Mouse (Mus musculus) c-Kit-negative CD71-positive TER-119-positive erythroid progenitor cells, embryonic 14.5 days (primary cell): ENCODE results near the gene Rbm42.

Experiments used
- DNase-seq: peaks from one replicate; pipeline ENCODE4 v3.0.0-alpha.2; 2013; ENCODE audit warnings: low read depth, low spot score

Rbm42 gene

GRCm38 (mm10) chr7:30618658-30619057 lies 31.5 kb downstream of the Rbm42 start:
- DNase-seq, result no peak

DNA sequence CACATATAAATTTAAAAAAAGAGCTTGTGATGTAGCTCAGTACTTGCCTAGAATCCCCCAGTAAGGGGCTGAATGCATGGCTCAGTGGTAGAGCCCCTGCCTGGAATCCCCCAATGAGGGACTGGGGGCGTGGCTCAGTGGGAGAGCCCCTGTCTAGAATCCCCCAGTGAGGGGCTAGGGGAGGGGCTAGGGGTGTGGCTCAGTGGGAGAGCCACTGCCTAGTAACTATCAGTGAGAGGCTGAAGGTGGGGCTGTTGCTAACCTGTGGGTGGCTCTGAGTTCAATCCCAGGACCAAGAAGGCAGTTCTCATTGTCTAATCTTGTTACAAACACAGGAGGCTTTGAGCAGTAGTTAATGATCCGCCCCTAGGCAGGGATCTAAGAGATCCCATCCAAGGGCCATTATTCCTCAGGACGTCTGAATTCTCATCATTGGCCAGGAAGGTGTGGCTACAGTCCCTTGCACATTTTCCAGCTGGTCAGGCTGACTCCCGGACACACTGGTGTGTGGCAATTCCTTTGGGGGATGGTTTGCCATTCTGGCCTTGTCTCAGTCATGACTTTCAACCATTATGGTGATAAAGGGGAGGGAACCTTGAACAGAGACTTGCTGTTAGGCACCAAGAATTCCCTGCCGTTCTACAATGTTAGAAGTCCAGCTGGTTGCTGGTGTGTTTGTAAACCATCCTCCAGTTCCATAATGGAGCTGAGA lies 34.9 kb downstream of the Rbm42 start:
- no peak for DNase-seq

GRCm38 (mm10) chr7:30614454-30614853 lies 35.7 kb downstream of the Rbm42 start:
- DNase-seq, result no peak

DNA sequence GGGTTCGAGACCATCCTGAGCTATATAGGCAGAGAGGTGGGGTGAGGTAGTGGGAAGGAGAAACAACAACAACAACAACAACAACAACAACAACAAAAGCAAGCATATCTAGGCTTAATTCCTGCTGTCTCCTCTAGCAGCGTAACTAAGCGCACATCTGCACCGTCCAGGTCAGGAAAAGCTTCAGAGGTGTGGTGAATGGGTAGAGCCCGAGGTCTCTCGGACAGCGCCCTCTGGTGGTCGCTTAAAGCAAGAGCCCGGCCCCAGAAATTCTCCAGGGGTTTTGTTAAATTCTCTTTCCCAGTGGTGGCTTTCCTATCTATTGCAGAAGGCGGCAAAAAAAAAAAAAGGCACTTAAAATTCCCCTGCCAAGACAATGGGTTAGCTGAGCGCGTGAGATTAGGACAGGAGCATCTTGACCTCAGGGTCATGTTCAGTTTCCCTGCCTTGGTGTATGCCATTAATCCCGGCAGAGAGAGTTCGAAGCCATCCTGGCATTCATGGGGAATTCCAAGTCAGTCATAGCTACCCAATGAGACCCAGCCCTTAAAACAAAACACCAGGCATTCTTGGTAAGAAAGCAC lies 36.5 kb downstream of the Rbm42 start:
- DNase-seq, result peak; percentile 49

DNA sequence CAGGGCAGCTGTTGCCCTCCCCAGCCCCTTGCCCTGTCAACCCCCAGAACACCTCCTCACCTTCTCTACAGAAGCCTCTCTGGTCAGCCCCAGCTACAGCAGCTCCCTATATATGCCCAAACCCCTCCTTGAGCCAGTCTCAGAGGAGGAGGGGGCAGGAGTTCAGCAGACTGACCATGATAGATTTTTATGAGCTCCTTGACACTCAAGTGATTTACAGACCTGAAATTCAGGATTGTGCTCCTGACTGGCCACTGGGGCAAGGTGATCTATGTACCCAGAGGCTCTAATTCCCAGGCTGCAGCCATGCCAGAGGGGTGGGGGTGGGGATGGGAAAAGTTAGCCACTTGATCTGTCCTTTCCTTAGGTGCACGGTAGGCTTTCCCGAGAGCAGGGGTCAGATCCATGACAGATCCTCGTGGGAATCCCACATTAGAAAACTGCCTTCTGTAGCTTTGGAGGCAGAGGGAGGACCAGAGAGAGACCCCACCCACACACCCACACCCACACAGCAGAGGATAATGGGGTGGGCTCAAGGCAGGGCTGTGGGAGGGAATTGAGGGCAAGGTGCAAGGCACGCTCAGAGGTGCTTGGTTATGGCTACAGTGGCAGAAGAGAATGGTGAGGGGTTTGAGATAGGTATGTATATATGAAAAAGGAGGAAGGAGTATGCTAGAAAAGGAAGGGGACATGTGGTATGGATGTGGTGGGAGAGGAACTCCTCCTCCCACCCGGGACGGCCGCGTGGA lies 37.3 kb downstream of the Rbm42 start, which contains the start of gene Upk1a:
Gene Upk1a (minus strand): TSS at position 194 of the 749 bp plus-strand sequence.
- no peak for DNase-seq

GRCm38 (mm10) chr7:30610043-30610442 lies 40.1 kb downstream of the Rbm42 start:
- DNase-seq, result no peak

DNA sequence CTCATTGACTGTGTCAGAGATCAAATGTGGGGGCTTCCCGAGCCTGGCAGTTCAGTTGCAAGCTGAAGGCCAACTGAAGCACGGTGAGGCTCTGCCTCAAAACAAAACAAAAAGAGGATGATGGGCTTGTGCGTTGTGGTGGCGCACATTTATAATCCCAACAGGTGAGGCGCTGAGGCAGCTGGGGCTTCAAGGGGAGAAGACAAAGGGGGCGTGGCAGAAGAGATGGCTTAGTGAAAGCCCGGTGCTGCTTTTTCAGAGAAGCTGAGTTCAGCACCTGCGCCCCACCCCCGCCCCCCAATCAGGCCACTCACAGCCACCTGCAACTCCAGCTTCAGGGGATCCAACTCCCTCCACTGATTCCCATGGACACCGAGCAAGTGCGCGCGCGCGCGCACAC lies 41.6 kb downstream of the Rbm42 start:
- no peak for DNase-seq

- DNase-seq, result no peak
Measured at GRCm38 (mm10) chr7:30607706-30608309, 42.3 kb downstream of the Rbm42 start.

DNA sequence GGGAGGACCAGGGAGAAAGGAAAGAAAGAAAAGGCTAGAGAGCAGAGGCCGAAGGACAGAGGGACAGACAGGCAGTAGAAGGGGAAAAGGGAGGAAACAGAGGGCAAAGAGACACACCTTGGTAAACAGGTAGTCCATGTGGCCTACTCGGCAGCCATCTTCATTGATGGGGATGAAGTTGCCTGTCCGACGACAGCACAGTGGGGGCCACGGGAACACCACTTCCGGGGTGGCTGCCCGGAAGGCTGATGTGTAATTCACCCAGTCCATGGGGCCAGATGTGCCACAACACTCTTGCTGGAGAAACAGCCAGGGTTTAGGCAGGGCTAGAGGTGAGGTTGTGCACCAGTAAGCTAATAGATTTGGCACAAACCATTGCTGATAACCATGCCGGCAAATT lies 45.2 kb downstream of the Rbm42 start:
- DNase-seq, result no peak

DNA sequence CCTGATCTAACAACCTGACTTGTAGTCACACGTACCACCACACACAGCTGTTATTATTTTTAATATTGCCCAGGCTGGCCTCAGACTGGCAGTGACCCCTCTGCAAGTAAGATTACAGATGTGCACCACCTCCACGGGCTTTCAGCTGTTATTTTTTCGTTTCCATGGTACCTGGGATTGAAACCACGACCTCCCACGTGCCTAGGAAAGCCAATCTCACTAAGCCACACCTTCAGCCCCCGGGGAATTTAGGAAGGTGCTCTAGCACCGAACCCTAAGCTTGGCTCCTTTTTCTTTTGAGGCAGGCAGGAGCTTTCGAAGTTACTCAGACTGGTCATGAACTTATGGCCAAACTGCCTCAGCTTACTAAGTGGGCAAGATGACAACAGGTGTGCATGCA lies 45.7 kb downstream of the Rbm42 start:
- DNase-seq, result no peak

- DNase-seq, result no peak
Measured at GRCm38 (mm10) chr7:30602583-30602982, 47.5 kb downstream of the Rbm42 start.

- no peak for DNase-seq
Measured at GRCm38 (mm10) chr7:30600651-30601050, 49.5 kb downstream of the Rbm42 start.

- DNase-seq, result peak; percentile 66
Measured at GRCm38 (mm10) chr7:30599933-30600353, 50.2 kb downstream of the Rbm42 start.

DNA sequence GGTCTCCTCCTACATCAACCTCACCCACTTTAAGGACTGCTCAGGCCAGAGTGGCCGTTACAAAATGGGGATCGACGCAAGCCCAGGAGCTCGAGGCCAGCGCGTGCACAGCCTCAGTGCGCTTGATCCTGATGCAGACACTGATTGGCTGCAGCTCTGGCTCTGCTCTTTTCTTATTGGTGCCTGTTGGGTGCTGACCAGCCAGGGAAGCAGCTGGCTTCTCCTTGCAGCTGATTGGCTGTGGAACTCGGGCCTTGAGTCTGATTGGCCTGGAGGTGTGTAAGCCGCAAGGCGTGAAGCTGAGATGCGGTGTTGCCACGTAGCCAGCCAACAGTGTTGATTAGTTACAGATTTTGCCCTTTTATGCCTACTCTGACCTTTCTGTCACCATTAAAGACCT lies 51.3 kb downstream of the Rbm42 start, which contains the start of gene Zbtb32:
Gene Zbtb32 (minus strand): TSS at position 124 of the 400 bp plus-strand sequence.
- DNase-seq, result no peak

DNA sequence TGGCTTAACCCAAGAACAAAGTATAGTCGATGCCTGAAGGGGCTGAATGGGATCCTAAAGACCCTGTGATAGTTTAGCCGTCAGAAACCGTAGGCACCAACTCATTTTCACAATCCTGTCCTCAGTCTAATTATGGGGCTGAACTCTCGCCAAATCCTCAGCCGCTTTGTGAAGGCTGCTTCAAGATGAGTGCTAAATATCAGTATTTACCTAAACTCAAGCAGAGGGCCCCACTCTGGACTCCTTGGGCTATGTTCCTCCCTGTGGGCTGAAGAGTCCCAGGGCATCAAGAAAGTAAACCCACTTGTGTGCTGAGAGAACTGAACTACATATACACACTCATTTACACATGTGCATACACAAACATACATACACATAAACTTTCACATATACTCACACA lies 53.3 kb downstream of the Rbm42 start:
- DNase-seq, result no peak

DNA sequence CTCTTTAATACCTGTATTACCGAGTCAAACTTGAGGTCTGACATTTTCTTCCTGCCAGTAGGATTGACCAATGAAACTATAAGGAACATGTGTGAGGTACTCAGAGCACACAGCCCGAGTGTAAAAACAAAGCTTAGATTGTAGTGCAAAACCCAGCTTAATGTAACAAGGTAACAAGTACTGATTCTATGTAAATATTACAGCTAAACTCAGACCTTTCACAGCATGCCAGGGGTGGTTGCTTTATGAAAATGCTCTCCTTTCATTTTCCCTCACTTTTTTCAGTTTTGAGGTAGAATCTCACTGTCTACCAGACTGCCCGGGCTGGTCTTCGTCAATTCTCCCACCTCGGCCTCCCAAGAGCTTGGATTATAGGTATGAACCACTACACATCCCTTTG lies 54.0 kb downstream of the Rbm42 start:
- no peak for DNase-seq

DNA sequence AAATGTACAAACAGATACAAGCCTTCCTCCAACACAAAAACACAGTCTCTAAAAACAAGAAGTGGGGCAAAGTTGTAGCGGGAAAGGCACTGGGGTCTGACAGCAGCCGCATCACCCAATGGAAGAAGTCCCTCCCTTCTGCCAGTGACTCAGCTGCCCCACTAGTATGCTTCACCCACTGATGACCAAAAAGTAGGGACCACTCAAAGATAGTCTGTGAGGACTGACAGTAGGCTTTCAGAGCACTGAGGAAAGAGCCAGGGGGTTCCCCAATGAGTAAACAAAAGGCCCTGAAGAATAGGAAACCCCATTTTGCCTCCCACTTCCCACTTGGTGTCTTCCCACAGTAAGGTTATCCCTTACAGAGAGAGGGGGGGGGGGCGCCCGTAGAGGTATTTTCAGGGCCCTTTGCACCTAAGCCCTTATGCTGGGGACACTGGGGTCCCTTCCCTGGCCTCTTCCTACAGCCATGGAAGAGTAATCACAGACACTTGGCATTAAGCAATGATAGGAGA lies 55.5 kb downstream of the Rbm42 start:
- no peak for DNase-seq

GRCm38 (mm10) chr7:30593579-30594509 lies 56.3 kb downstream of the Rbm42 start:
- DNase-seq, result no peak

DNA sequence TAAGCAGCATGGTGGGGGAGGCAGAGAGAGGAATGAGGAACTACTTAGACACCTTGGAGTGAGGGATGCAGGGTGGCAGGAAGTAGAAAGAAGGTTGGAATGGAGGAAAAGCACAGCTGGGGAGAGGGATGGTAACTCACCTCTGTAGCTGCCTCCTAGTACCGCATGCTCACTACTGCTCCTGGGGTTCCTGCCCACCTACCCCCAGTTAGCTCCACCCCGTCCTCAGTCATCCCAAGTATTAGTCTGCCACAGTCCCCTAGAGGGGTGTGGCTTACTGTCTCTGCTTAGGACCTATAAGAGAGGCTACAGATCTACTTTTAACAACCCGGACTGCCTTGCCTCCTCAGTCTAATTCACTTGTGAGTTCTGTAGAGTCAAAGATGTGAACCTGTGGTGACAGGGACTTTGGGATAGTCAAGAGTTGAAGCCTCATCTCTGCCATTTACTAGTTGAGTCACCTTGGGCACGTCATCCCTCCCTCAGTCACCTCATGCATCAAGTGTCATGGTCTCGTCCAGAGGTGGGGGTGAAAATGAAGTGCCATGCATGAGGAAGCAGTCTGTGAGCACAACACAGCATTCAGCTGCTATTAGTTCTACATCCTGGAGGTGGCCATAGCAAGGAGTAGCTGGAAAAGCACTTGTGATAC lies 57.2 kb downstream of the Rbm42 start:
- no peak for DNase-seq

DNA sequence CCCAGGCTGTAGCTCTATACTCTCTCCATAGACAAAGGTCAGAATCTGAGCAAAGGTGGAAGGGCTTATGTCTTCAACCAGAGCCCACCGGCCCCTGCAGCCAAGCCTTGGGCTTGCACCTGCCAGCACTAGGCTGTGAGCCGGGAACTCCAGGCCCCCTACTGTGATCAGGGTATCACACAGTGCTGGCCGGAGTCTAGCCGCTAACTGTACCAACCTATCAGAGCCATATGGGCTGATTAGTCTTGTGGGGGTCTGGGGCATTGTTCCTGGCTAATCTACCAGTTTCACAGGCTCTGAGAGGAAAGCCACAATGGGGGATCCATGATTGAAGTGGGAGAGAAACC lies 58.5 kb downstream of the Rbm42 start:
- DNase-seq, result no peak
